Mouse (Mus musculus) forebrain, embryonic 13.5 days (tissue): ENCODE measurements around the gene Lpar3. TPM values are rescaled to one million over a fixed set of nuclear protein-coding genes. Genes with fewer than 3 reads are reported as not detected.

Source experiments
- ATAC-seq: fragments of 200-750 bp; cut with Nextera tagmentation; 2 replicates; pipeline ENCODE4 v1.8.0; 2017
- H3K27ac ChIP-seq: fragments of 300-500 bp; sonication (generic); 2 replicates; pipeline ENCODE4 v1.5.1; 2015; ENCODE audit warnings: inconsistent platforms, mild to moderate bottlenecking, moderate library complexity
- H3K27me3 ChIP-seq: fragments of 300-500 bp; sonication (generic); 2 replicates; pipeline ENCODE4 v1.6.1; 2015; ENCODE audit warnings: mild to moderate bottlenecking, inconsistent platforms
- H3K36me3 ChIP-seq: fragments of 300-500 bp; sonication (generic); 2 replicates; pipeline ENCODE4 v1.6.1; 2015; ENCODE audit warnings: mild to moderate bottlenecking, inconsistent platforms; ENCODE audit not compliant: poor library complexity, severe bottlenecking
- H3K4me1 ChIP-seq: fragments of 300-500 bp; sonication (generic); 2 replicates; pipeline ENCODE4 v1.6.1; 2015; ENCODE audit warnings: inconsistent platforms
- H3K4me2 ChIP-seq: fragments of 300-500 bp; sonication (generic); 2 replicates; pipeline ENCODE4 v1.6.1; 2015; ENCODE audit warnings: inconsistent platforms, mild to moderate bottlenecking, moderate library complexity
- H3K4me3 ChIP-seq: fragments of 300-500 bp; sonication (generic); 2 replicates; pipeline ENCODE4 v1.5.1; 2015; ENCODE audit warnings: mild to moderate bottlenecking, inconsistent platforms
- H3K9ac ChIP-seq: fragments of 300-500 bp; sonication (generic); 2 replicates; pipeline ENCODE4 v1.6.1; 2015; ENCODE audit warnings: mild to moderate bottlenecking, inconsistent platforms
- H3K9me3 ChIP-seq: fragments of 300-500 bp; sonication (generic); replicated peaks from 2 replicates; pipeline ENCODE4 v1.6.1; 2016; ENCODE audit warnings: inconsistent platforms
- WGBS: fragments of 180-500 bp; shearing (Covaris S2); methylation state at CpG from one replicate; pipeline ENCODE4 v1.1.7; 2015; 5-methylcytosine and 5-hydroxymethylcytosine counted together
- polyA plus RNA-seq: library from polyadenylated mRNA; unstranded; fragments of >200 nt; fragmentation: Nextera tagmentation; extraction: Ambion mirVana; gene quantifications from 2 replicates; pipeline ENCODE4 v1.2.1, GENCODE M21; 2015

Lpar3 gene
- polyA plus RNA-seq, 1 experiment from 2014 or later, result 0.06 TPM

DNA sequence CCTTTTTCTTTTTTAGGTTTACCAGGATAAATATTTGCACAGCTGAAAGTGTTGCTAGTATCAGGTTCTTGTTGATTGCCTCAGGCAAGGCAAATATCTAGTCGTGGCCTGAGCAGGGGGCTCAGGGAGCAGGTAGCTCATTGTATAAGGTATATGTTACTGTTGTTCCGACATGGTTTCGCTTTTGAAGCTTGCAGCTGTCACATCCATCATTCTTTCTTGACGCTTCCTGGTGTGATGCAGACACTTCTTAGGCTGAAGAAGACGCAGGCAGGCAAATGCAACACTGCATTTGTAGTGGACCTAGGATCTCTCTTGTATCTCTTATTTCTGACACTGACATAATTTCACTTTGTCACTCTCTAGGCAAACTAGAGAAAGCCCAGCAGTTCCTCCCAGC is 7.4 kb upstream of the Lpar3 start:
- no peak overlapping the region for H3K9ac ChIP-seq
- H3K4me1 ChIP-seq, result no peaks in the 10 kb centered on the region
- no peaks in the 10 kb centered on the region for H3K9me3 ChIP-seq
- H3K4me3 ChIP-seq, result no peak overlapping the region
- no peaks in the 10 kb centered on the region for H3K36me3 ChIP-seq
- 86% methylated on average over 5 of the region's 5 CpGs for WGBS
- no peak for ATAC-seq
- no peak overlapping the region for H3K4me2 ChIP-seq
- no peak overlapping the region for H3K27ac ChIP-seq
- H3K27me3 ChIP-seq, result no peaks in the 10 kb centered on the region

DNA sequence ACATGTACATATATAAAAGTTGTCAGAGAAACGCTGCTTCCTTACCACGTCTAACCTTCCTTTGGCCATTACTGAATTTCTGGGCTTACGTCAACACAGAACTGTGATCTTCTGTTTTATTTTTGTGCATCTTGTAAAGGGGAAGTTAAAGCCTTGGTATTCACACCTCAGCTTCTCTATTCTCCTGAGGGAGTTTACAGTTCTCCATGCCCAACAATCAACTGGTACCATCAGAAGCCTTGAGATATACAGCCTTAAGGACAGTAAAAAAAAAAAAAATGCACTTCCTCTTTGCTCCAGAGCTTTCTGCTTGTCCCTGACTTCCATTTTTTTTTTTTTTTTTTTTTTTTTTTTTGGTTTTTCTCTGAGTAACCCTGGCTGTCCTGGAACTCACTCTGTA is 4.2 kb upstream of the Lpar3 start:
- 91% methylated on average over 3 of the region's 3 CpGs for WGBS
- no peak overlapping the region for H3K9ac ChIP-seq

DNA sequence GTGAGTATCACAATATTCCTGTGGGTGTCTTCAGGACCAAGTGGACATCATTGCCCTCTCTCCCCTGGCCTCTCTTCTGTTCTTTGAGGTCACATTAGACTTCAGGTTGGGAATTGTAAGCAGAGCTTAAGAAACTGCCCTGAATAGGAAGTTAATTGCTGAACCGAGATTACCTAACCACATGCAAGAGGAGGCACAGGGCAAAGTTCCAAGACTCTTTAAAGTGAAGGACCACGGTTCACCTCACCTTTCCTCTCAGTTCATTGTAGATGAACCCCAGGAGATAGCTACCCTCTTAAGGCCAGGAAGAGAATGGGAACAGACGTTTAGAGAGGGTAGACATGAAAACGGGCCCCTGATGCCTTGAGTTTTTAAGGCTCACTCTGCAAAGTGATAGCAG is 3.5 kb downstream of the Lpar3 start:
- no peak overlapping the region for H3K4me2 ChIP-seq
- H3K36me3 ChIP-seq, result no peaks in the 10 kb centered on the region
- H3K27ac ChIP-seq, result no peak overlapping the region
- H3K9ac ChIP-seq, result no peak overlapping the region
- H3K4me1 ChIP-seq, result peaks cover 18% of the 10 kb centered on the region
- no peaks in the 10 kb centered on the region for H3K9me3 ChIP-seq
- WGBS, result 74% methylated on average over 4 of the region's 4 CpGs
- ATAC-seq, result no peak
- no peak overlapping the region for H3K4me3 ChIP-seq
- peaks cover 51% of the 10 kb centered on the region for H3K27me3 ChIP-seq

More for the DNA sequence above, 4.2 kb upstream of the Lpar3 start:
- ATAC-seq, result no peak
- H3K9me3 ChIP-seq, result no peaks in the 10 kb centered on the region
- H3K27ac ChIP-seq, result no peak overlapping the region
- H3K36me3 ChIP-seq, result no peaks in the 10 kb centered on the region
- no peak overlapping the region for H3K4me2 ChIP-seq
- H3K4me3 ChIP-seq, result no peak overlapping the region
- peaks cover 24% of the 10 kb centered on the region for H3K27me3 ChIP-seq
- H3K4me1 ChIP-seq, result peaks cover 12% of the 10 kb centered on the region

DNA sequence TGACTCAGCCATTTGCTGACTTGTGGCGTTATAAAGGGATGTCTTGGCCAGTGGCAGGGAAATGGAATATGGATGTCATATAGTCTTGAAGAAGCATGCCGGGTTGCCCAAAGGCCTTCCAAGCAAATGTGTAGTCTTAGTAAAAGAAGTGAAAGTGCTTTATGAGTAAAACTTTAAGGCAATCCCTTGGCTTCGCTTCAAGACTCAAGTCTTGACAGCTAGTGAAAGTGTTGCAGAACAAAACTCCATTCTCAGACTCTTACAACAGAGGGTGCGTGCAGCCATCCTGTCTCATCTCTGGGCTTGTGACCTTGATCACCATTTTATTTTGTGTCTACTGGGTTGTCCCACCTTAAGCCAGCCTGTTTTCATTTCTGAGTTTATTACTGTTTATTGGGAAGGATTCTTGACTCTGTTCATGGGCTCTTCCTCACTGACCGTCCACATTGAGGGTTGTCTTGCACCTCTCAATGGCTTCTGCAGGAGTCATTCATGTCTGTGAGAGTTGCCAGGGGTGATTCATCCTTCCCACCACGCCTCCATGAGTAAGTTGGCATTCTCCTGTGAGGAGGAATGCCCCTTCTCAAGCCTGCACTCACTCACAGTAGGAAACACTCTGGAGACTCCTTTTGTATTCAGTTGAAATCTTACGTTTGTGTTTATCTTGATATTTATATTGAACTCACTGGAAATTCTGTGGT is 4.4 kb downstream of the Lpar3 start:
- ATAC-seq, result no peak
- H3K9ac ChIP-seq, result no peak overlapping the region
- no peak overlapping the region for H3K4me2 ChIP-seq
- no peak overlapping the region for H3K4me3 ChIP-seq
- peaks cover 18% of the 10 kb centered on the region for H3K4me1 ChIP-seq
- no peak overlapping the region for H3K27ac ChIP-seq
- H3K36me3 ChIP-seq, result no peaks in the 10 kb centered on the region
- no peaks in the 10 kb centered on the region for H3K9me3 ChIP-seq
- WGBS, result 80% methylated on average over 7 of the region's 7 CpGs
- H3K27me3 ChIP-seq, result peaks cover 48% of the 10 kb centered on the region

DNA sequence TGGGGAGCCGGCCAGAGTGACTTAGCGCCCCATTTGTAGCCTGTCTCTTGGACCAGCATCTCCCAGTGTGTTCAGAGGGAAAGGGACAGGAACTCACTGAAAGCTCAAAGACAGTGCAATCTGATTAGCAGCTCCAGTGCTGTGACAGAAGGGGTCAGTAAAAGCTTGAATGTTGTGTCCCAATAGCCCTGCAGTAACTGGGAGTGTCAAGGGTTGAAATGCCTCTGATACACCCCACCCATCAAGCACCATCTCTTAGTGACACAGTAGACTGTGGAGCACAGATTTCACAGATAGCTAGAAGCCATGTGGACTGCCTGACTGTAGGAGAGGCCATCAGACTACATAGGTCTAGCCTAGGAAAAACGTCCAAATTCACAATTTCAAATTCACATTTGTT is 6.7 kb downstream of the Lpar3 start:
- Histone ChIP-seq H3K27ac (no peak overlapping the region), H3K4me3 (no peak overlapping the region), H3K9me3 (no peaks in the 10 kb centered on the region), H3K4me1 (peaks cover 6% of the 10 kb centered on the region; the same call in 1 of the 2 replicates), H3K4me2 (no peak overlapping the region), H3K27me3 (peaks cover 39% of the 10 kb centered on the region), H3K9ac (no peak overlapping the region), H3K36me3 (no peaks in the 10 kb centered on the region)
- no peak for ATAC-seq
- WGBS, result 68% methylated on average over 3 of the region's 3 CpGs

DNA sequence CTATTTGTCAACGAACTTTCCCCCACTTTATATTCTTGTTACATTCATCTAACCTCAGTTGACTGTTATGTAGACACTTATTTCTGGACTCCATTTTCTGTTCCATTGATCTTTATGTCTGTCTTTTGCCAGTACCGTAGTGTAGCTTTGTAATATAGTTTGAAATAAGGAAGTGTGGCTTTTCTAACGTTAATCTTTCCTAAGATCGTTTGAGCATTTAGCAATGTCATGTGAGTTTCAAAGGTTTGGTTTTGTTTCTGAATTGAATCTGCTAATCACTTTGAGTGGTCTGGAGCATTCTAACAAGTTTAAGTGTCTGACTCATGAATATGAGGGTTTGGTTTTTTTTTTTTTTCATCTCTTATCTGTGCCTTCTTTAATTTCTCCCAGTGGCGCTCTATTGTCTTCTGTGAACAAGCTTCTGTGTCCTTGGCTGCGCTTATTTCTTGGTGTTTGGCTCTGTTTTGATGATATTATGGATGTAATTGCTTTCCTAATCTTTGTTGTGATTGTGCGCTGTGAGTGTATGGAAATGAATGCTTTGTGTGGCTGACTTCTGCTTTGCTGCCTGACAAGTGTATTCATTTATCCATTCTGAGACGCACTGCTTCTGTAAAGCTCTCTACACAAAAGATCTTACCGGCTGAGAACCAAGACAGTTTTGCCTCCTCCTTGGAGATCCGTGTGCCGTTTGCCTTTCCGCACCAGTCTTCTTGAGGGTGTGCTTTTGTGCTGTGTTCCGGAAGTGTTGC is 8.0 kb downstream of the Lpar3 start:
- H3K4me2 ChIP-seq, result no peak overlapping the region
- 39% methylated on average over 13 of the region's 13 CpGs for WGBS
- H3K9me3 ChIP-seq, result no peaks in the 10 kb centered on the region
- peaks cover 29% of the 10 kb centered on the region for H3K27me3 ChIP-seq
- ATAC-seq, result no peak
- peaks cover 6% of the 10 kb centered on the region; the same call in 1 of the 2 replicates for H3K4me1 ChIP-seq
- H3K4me3 ChIP-seq, result no peak overlapping the region
- H3K36me3 ChIP-seq, result no peaks in the 10 kb centered on the region
- H3K9ac ChIP-seq, result no peak overlapping the region
- no peak overlapping the region for H3K27ac ChIP-seq

DNA sequence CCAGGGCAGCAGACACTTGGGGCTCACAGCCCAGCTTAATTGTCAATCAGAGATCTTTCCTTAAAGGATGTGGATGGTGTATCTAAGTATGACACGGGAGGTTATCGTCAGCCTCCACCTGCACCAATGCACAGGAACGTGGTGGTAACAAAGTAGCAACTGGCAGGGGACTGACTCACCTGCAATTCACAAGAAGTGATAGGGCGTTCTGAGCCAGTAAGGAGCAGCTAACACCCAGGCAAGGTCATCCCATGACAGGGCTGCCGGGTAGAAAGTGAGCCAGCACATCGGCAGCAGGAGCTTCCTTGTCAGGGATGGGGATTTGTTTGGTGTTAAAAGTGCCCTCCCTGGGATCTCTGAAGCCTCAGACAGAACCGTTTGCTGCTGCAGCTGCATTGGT is 11.9 kb downstream of the Lpar3 start:
- no peak for ATAC-seq
- Histone ChIP-seq H3K4me3 (no peak overlapping the region), H3K36me3 (no peaks in the 10 kb centered on the region), H3K9ac (no peak overlapping the region), H3K27me3 (peaks cover 21% of the 10 kb centered on the region), H3K27ac (no peak overlapping the region), H3K9me3 (no peaks in the 10 kb centered on the region), H3K4me2 (no peak overlapping the region), H3K4me1 (peaks cover 6% of the 10 kb centered on the region; the same call in 1 of the 2 replicates)
- WGBS, result 80% methylated on average over 7 of the region's 7 CpGs

DNA sequence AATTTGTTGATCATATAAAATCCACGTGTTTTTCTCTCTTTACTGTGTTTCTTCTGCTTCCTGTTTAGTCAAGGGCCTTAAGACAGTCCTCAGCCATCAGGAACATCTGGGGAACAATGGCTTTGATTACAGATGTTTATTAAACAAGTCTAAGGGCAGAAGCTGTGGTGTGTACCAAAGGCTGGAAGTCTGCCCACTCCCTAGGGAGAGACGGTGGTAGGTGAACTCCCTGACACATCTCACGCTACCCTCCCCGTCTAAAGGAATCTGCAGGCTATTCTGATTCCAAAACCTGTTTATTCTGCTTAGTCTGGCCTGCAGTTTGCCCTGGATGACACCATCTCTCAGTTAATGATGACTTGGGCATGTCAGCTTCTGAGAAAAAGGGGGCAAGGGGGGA is 13.0 kb downstream of the Lpar3 start:
- Histone ChIP-seq H3K9me3 (no peaks in the 10 kb centered on the region), H3K4me1 (peaks cover 5% of the 10 kb centered on the region; the same call in 1 of the 2 replicates), H3K27ac (no peak overlapping the region), H3K36me3 (no peaks in the 10 kb centered on the region), H3K4me3 (no peak overlapping the region), H3K9ac (no peak overlapping the region), H3K27me3 (peaks cover 21% of the 10 kb centered on the region), H3K4me2 (no peak overlapping the region)
- ATAC-seq, result no peak
- 77% methylated on average over 4 of the region's 4 CpGs for WGBS

DNA sequence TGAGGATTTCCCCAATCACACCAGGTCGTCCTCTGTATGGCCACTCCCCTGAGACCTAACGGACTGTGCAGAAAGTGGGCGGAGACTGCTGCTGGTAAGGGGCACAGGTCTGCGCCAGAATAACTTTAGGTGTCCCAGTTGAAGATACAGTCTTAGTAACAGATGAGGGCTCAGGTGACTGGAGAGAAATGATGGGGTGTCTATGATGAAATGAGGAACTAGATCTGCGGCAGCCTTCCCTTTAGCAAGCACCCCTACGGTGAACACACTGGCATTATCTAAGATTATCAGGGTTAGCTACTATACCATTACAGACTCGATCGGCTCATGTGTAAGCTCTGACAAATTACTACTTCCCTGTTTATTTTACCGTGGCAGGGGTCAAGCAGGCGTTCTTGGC is 13.8 kb downstream of the Lpar3 start:
- ATAC-seq, result no peak
- WGBS, result 75% methylated on average over 10 of the region's 10 CpGs

DNA sequence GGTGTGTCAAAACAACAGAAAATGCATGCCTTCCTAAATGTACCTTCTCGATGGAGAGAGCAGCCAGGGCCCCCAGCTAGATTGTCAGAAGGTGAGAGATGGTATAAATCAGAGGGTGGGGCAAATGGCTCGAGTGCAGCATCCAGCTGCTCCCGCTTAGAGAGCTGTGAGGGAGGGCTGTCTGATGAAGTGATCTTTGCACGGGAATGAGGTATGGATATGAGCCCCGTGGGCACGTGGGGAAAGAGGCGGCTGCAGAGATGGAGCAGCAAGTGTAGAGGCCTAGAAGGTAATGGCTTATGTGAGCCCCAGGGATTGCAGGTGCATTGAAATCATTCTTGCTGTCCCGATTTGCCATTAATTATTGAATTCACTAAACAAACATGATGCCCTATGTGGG is 15.5 kb downstream of the Lpar3 start:
- Histone ChIP-seq H3K27ac (no peak overlapping the region), H3K4me2 (no peak overlapping the region), H3K4me3 (no peak overlapping the region), H3K9me3 (no peaks in the 10 kb centered on the region), H3K36me3 (no peaks in the 10 kb centered on the region), H3K27me3 (peaks cover 7% of the 10 kb centered on the region), H3K4me1 (no peaks in the 10 kb centered on the region), H3K9ac (no peak overlapping the region)
- WGBS, result 72% methylated on average over 8 of the region's 8 CpGs
- no peak for ATAC-seq

More for the DNA sequence above, 13.8 kb downstream of the Lpar3 start:
- no peak overlapping the region for H3K27ac ChIP-seq
- H3K4me2 ChIP-seq, result no peak overlapping the region
- no peaks in the 10 kb centered on the region for H3K36me3 ChIP-seq
- H3K4me3 ChIP-seq, result no peak overlapping the region
- H3K9ac ChIP-seq, result no peak overlapping the region
- H3K27me3 ChIP-seq, result peaks cover 21% of the 10 kb centered on the region
- H3K9me3 ChIP-seq, result no peaks in the 10 kb centered on the region
- no peaks in the 10 kb centered on the region for H3K4me1 ChIP-seq

DNA sequence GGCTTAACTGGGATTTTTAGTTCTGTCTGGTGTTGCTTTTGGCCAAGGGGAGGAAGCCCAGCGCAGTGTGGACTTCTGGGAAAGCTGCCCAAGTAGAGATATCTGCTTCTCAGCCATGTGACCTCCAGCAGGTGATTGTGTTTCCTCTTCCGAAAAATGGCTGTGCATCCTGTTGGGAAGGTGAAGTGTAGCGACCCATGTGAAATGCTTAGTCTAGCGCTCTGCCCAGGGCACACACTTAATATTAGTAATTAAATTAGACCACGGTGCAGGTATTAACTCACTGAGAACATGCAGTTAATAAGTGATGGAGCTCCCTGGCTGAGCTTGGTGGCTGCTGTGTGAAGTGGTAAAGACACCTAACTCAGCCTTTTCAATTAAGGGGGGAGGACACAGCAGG is 16.9 kb downstream of the Lpar3 start:
- ATAC-seq, result no peak
- H3K27me3 ChIP-seq, result peaks cover 1% of the 10 kb centered on the region; the same call in 1 of the 2 replicates
- H3K9ac ChIP-seq, result no peak overlapping the region
- WGBS, result 69% methylated on average over 5 of the region's 5 CpGs
- H3K36me3 ChIP-seq, result no peaks in the 10 kb centered on the region
- H3K4me1 ChIP-seq, result no peaks in the 10 kb centered on the region
- no peaks in the 10 kb centered on the region for H3K9me3 ChIP-seq
- no peak overlapping the region for H3K4me2 ChIP-seq
- H3K4me3 ChIP-seq, result no peak overlapping the region
- H3K27ac ChIP-seq, result no peak overlapping the region

DNA sequence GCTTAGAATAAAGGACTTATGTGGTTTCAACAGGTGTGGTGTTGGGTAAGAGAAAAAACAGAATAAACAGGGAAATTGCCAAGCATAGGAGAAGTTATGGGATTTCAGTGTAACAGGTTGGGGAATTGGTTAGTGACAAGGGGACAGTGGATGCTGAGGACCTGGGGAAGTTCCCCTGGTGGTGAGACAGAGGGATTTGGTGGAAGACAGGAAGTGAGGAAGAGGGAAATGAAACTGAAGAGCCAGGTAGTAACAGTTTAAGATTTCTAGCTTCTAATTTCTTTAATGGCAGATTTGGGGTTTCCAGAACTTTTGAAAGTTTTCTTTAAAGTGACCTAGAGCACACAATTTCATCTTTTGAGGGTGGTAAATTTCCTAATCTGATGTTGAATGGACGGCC is 23.9 kb downstream of the Lpar3 start:
- no peak overlapping the region for H3K27ac ChIP-seq
- no peak overlapping the region for H3K9ac ChIP-seq
- no peaks in the 10 kb centered on the region for H3K9me3 ChIP-seq
- H3K4me1 ChIP-seq, result no peaks in the 10 kb centered on the region
- no peaks in the 10 kb centered on the region for H3K36me3 ChIP-seq
- ATAC-seq, result no peak
- H3K4me2 ChIP-seq, result no peak overlapping the region
- H3K4me3 ChIP-seq, result no peak overlapping the region
- H3K27me3 ChIP-seq, result no peaks in the 10 kb centered on the region
- 89% methylated on average over 1 of the region's 1 CpGs for WGBS
